Mouse (Mus musculus) c-Kit-positive CD71-positive TER-119-positive erythroid progenitor cells, embryonic 14.5 days (primary cell): ENCODE data around the gene Tcaf3.

ENCODE experiments used
- DNase-seq: peaks from one replicate; pipeline ENCODE4 v3.0.0-alpha.2; 2013; ENCODE audit warnings: low spot score

Gene Tcaf3

DNA sequence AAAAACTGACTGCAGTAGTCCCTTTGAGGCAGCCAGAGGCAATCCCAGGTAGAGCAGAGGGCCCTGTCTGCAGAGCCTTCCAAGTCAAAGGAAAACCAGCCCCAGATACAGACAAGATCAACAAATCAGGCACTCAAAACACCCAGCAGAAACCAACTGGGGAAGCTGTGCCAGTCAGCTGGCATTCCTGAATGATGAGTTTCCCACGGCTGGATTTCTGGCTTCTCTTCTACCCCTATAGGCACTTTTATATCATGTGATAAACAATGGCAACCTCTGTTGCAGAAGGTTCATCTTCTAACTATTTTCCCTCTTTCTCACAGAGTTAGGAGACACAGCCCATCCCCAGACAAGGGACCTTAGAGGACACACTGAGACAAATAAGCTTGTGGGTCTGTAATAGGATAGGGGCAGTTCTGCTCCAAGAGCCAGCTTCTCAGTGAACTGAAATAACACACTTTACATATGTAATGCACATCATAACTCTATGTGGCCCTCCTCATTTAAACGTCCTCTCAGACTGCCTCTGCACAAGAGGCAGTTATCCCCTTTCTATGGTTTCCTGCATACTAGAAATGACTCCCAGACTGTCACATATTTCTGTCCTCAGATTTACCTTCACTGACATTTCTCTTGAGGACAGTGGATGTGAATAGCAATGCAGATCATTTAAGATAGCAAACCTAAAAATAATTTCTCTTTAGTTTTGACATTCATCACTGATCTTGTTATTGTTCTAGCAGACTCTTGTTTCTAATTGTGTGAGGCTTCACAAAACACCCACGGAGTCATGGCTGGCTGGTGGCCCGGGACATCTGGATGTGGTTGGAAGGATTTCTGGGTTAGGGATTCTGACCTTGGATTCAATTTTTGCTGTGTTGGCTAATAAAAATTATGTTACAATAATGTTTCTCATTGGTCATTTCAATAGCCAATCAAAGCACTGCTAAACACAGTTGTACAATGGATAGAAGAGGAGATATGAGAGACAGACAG is 55.2 kb downstream of the Tcaf3 start:
- no peak for DNase-seq

DNA sequence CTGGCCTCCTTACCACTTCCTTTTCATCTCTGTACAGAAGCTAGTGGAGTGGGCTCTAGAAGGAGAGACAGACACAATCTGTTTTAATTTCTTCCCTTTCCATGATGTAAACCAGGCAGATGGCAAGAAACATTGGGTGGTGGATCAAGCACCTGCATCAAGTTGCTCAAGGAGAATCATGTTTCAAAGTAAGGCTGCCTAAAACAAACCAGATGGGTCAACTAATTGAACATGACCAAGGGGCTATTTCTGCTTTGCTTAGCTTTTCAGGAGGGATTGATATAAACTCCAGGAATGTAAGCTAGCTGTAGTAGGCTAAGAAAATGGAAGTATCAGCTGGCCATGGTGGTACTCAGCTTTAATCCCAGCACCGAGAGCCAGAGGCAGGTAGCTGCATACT is 56.8 kb downstream of the Tcaf3 start:
- no peak for DNase-seq

DNA sequence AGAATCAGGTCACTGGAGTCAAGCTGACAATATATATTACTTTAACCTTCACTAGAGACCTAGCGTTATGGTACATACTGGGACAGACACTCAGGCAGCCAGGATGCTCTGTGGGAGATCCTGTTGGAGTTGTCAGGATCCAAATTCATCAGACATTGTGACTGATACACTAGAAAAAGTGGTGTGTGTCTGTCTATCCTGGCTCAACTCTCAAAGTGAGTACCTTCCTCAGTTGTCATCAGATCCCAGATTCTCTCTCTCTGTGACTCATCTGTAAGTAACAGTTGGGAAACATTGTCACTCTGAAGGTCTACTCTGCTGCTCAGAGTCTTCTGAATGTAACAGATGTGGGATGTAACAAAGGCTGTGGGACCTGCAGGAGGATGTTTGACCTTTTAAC is 57.8 kb downstream of the Tcaf3 start:
- no peak for DNase-seq
